Mouse (Mus musculus): Measurements from ENCODE around the gene Exosc3. TPM values are rescaled to one million over a fixed set of nuclear protein-coding genes. Genes with fewer than 3 reads are reported as not detected.
A peak's percentile ranks its signal among the peaks of the same experiment; 100 is the strongest.

The Exosc3 gene
- total RNA-seq, 2 experiments from 2014 or later = 15.3 to 15.7 TPM

DNA sequence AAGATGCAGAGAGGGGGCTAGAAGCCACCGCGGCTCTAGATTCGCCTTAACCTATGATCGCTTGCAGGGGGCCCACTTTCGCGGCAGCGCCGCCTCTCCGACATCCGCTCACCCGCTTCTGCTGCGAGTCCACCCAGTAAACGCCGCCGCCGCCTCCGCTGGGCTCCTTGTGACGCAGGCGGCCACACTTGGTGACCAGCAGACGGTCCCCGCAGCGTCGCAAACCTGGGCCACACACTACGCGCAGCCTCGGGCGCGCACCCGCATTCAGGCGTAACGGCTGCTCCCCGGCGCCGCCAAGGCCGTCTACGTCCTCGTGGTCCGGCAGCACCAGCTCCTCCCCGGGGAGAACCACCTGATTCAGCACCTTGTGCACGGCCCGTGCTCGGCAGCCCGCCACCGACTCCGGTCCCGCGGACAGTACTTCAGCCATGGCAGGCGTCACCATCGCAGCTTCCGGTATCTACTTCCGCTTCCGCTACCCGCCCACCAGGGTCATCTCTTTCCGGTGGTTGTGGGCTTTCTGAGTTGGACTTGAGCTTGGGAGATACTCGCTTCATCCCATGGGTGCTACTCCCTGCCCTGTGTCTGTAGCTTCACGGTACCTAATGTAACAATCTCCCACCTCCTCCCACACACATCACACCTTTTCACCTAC, 22.2 kb downstream of the Exosc3 start:
- TF ChIP-seq CTCF (conservative IDR thresholded peaks at IDR 0.05) = peak; percentile 52
- peak; percentile 81 to 85 for DNase-seq (ENCODE audit: low spot score in 2 of 2)
- peak overlapping the region; percentile 96 for H3K27ac ChIP-seq
- peak overlapping the region; percentile 87 for H3K4me3 ChIP-seq

DNA sequence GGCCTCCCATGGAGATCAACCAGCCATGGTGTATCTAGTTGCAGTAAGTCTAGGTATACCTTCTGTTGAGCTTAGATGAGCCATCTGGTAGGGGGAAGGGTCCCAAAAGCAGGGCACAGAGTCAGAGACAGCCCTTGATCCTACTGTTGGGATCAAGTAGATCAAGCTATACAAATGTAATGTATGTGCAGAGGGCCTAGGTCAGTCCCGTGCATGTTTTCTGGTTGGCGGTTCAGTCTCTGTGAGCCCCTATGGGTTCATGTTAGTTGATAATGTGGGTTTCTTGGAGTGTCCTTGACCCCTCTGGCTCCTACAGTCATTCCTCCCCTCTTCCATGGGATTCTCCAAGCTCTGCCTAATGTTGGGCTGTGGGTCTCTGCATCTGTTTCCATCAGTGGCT, 31.5 kb downstream of the Exosc3 start:
- Histone ChIP-seq H3K27ac (no peak overlapping the region), H3K4me3 (no peak overlapping the region)
- no peak for TF ChIP-seq CTCF (conservative IDR thresholded peaks at IDR 0.05)
- DNase-seq (ENCODE audit: low spot score in 2 of 2) = no peak

DNA sequence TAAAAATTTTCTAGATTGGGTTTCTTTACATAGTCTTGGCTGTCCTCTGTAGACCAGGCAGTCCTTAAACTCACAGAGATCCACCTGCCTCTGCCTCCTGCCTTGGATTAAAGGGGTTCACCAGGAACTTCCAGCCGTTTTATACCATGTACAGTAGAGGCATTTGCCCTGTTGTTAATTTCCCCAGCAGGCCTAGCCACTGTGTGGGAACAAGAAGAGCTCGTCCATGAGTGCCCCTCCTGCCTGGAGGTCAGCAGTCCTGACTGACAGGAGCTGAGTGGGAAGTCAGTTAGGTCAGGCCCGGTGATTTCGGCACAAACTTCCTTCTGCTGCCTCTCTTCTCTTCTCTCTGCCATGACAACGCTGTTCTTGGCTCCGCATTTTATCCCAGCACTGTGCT, 33.9 kb downstream of the Exosc3 start:
- Histone ChIP-seq H3K4me3 (no peak overlapping the region), H3K27ac (no peak overlapping the region)
- no peak for DNase-seq (ENCODE audit: low spot score in 2 of 2)
- TF ChIP-seq CTCF (conservative IDR thresholded peaks at IDR 0.05) = no peak

DNA sequence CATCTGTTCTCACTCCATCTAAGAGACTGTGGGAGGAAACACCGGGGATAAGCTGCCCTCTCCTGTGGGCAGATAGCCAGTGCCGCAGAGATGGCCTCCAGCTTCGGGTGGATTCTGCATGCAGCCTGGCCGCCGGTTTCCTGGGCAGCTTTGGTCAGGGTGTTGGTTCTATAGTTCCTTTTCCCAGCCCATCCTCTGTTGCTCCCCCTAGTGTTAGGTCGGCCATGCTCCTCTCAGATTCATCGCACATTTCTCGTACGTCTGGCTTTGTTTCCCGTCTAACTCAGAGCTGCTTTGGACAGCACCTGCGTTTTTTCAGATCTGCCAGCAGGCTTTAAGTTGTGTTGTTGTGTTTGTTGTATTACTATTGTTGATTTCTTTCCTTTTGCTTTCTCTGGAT, 34.5 kb downstream of the Exosc3 start:
- TF ChIP-seq CTCF (conservative IDR thresholded peaks at IDR 0.05) = peak; percentile 72
- Histone ChIP-seq H3K4me3 (no peak overlapping the region), H3K27ac (no peak overlapping the region)
- DNase-seq (ENCODE audit: low spot score in 2 of 2) = no peak

DNA sequence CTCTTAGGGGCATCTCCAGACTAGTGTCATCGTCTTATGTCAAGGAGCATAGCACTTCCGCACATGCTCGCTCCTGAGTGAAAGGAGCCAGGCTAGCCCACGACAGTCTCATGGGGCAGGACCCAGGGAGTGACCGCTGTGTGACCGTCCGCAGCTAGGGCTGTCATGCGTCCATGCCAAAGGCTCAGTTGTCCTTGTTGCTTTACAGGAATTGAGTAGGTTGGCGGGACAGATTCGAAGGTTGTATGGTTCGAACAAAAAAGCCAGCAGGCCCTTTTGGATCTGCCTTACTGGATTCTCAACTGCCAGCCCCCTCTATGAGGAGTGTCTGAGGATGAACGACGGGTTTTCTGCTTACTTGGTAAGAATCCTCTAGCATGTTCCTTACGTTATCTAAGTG, 37.0 kb downstream of the Exosc3 start:
- Histone ChIP-seq H3K27ac (no peak overlapping the region), H3K4me3 (no peak overlapping the region)
- no peak for TF ChIP-seq CTCF (conservative IDR thresholded peaks at IDR 0.05)
- DNase-seq (ENCODE audit: low spot score in 2 of 2) = no peak

DNA sequence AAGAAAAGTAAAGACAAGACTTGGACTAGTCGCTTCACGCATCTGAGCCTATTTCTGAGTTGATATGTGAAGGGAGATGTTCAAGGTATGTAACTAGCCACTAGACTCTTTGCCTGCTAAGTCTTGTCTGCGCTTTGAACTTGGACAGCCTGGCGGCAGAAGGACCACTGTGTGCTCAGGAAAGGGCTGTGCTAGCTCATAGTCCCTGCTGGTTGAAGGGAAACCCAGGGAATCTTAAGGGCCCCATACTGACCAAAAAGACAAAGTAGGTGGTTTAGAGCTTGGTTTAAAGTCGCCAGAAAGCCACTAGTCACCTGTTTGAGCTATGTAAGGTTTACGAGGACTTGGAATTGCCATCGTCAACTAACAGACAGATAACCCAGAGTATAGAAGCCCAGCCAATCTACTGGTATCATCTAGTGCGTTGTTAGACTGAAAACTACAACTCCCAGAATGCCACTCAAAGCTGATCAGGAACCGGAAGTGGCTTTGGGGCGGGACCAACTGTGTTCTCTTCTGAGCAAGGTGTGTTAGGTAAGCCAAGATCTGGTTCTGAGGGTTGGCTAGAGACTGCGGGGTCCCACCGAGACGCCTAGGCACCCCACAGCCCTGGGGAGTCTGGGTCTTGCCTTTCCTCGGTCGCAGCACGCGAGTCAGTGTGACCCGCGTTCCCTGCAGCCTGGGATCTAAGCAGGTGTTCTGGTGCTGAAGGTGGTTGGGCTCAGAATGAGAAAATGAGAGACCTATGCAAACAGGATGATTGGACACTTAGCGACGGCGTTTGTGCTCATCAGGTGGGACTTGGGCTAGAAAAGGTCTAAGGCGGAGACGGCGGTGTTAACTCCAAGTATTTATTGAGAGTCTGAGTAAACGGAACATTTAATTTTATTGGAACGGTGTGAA, 45.6 kb downstream of the Exosc3 start, which contains the start of gene Trmt10b:
Gene Trmt10b, plus strand, starts transcription at position 466 of the 903 bp plus-strand sequence.
- Histone ChIP-seq H3K4me3 (peak within 1 kb of the TSS; percentile 93), H3K27ac (peak within 1 kb of the TSS; percentile 84)
- DNase-seq (ENCODE audit: low spot score in 2 of 2) = peak; percentile 70 to 82
- no peak for TF ChIP-seq CTCF (conservative IDR thresholded peaks at IDR 0.05)

DNA sequence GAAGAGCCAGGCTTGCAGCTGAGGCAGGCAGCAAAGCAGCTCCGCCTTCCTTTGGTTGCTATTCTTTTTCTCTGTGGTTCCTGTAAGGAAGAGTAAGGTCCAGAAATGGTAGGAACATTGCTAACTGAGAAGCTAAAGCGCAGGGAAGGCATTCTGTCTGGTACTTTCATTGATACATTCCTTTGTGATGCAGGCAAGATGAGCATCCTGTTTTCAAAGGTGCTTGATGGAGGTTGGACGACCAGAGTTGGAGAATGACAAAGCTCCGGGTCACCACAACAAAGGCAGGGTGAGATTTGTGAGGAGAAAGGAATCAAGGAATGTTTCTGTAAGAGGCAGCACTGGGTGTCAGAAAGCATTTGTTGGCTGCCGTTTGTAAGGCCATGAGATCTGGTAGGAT, 54.6 kb downstream of the Exosc3 start:
- DNase-seq (ENCODE audit: low spot score in 2 of 2) = no peak
- no peak overlapping the region for H3K4me3 ChIP-seq
- TF ChIP-seq CTCF (conservative IDR thresholded peaks at IDR 0.05) = no peak
- no peak overlapping the region for H3K27ac ChIP-seq

DNA sequence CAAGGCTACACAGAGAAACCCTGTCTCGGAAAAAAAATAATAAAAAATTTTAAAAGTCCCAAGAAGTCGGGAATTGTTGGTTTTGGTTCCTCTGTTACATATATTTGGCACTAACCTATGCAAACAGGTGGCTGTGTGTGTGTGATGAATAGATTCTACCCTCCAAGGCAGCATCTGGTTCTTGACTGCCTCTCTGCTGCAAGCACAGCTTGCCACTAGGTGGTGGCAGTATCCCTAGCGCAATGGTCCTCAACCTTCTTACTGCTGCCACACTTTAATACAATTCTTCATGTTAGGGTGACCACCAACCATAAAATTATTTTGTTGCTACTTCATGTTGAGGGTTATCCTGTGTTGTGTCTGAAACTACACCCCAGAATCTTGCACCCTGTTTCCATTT, 56.2 kb downstream of the Exosc3 start:
- TF ChIP-seq CTCF (conservative IDR thresholded peaks at IDR 0.05) = peak; percentile 86
- no peak overlapping the region for H3K4me3 ChIP-seq
- no peak overlapping the region for H3K27ac ChIP-seq
- no peak for DNase-seq (ENCODE audit: low spot score in 2 of 2)

DNA sequence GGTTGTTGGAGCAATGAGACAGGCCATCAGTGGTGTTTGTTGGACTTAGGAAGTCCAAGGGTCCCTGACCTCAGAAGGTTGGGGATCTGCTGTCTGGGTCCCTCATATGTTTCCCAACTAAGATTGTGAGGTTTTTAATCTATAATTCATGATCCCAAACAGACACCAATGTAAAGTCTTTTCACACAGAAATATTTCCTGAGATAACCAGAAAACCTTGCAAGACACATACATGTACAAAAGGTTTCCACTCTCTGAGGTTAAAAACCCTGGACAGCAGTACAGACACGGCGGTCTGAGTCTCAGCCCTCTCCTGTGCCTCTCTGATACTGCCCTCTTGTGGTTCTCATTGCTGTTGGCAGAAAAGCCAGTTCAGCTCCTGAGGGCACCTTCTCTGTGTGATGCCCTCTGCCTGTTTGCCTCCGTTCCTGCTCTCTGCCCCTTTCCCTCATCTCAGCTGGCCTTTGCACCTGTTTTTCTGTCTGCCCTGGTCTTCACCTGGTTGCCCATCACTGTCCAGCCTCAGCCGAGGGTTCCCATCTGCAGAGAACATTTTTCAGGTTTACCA, 62.5 kb downstream of the Exosc3 start:
- peak; percentile 57 to 75 for DNase-seq (ENCODE audit: low spot score in 2 of 2)

DNA sequence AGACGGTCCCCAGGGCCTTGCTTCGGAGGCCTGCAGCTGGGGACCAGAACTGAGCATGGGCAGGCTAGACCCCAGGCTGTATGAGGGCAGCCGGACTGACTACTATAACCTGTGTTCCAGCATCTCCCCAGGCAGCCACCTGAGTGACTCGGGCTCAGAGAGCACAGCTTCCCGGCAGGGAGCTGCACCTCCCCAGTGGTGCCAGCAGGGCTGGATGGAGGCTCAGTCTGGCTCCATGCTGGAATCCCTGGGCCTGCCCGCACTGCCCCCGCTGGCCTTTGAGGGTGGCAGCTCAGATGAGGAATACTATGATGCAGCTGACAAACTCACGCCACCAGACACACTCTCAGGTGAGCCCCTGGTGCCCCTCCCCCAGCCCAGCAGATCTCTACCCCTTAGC, 63.2 kb downstream of the Exosc3 start:
- Histone ChIP-seq H3K27ac (no peak overlapping the region), H3K4me3 (no peak overlapping the region)
- peak; percentile 47 for TF ChIP-seq CTCF (conservative IDR thresholded peaks at IDR 0.05)
- no peak for DNase-seq (ENCODE audit: low spot score in 2 of 2)

More for the DNA sequence above, 62.5 kb downstream of the Exosc3 start:
- TF ChIP-seq CTCF (conservative IDR thresholded peaks at IDR 0.05) = peak; percentile 98
- no peak overlapping the region for H3K27ac ChIP-seq
- no peak overlapping the region for H3K4me3 ChIP-seq

DNA sequence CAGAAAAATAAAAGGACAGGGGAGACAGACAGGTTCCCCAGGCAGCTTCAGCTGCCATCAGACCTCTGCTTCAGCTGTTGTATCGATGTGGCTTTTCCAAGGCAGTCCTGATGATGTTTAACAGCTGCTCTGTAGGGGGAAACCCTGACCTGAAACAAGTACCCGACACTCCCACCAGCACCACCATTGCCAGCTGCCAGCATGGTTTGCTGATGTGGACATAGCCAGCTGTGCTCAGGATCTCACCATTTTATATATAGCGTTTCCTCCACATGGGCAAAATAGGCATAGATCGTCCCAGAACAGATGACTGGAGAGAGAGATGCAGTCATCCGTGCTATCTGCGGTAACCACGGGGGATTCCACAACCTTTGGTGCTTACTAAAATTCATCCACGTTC, 66.8 kb downstream of the Exosc3 start:
- no peak for TF ChIP-seq CTCF (conservative IDR thresholded peaks at IDR 0.05)
- Histone ChIP-seq H3K27ac (no peak overlapping the region), H3K4me3 (no peak overlapping the region)
- DNase-seq (ENCODE audit: low spot score in 2 of 2) = no peak

DNA sequence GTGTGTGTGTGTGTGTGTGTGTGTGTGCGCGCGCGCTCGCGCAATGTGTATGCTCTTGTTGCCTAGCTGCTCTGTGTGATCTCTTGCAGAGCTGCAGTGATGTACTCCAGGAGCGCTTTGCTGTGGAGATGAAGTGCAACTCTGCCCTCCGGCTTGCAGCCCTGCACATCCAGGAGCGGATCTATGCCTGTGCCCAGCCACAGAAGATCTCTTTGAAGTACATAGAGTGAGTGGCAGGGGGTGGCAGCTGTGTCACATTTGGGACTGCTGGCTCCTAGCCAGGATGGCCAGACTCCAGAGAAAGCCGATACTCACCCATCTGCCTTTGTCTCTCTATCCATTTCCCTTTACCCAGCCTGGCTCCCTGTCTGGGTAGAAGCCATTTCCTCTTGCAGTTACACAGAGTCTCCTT, 71.5 kb downstream of the Exosc3 start:
- Histone ChIP-seq H3K27ac (peak overlapping the region; percentile 32; the same call in 1 of the 2 replicates), H3K4me3 (no peak overlapping the region)
- TF ChIP-seq CTCF (conservative IDR thresholded peaks at IDR 0.05) = no peak
- DNase-seq (ENCODE audit: low spot score in 2 of 2) = peak; percentile 53 to 69

DNA sequence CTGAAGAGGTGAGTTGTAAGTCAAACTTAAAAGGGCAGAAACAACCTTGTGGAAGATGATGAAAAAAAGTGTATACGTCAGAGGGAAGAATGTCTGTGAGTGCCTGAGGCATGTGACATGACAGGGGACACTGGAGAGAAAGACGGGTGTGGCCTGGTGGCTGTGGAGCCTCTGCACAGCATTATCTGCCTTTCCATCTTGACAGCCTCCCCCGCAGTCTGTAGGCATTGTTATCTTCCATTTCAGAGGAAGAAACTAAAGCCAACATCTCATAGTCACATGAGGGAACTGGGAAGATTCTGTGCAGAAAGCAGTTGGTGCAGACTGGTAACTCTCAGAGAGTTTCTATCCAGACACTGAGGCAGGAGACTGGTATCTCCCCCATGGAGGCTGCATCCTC, 74.6 kb downstream of the Exosc3 start:
- no peak for DNase-seq (ENCODE audit: low spot score in 2 of 2)
- Histone ChIP-seq H3K4me3 (no peak overlapping the region), H3K27ac (no peak overlapping the region)
- TF ChIP-seq CTCF (conservative IDR thresholded peaks at IDR 0.05) = no peak

Other genes starting within 250 kb of the Exosc3 start
- gene Tomm5, start 234.6 kb downstream of the Exosc3 start, total RNA-seq (2021) = 10 to 100 TPM; 58.4 to 67.6 TPM
- 10 to 100 TPM; 15.7 to 16.4 TPM for gene Frmpd1, start 157.9 kb downstream of the Exosc3 start, total RNA-seq (2021)
- 10 to 100 TPM; 13.8 to 16.1 TPM for gene Trmt10b, start 45.6 kb downstream of the Exosc3 start, total RNA-seq (2021)
- 10 to 100 TPM; 16.1 to 16.9 TPM for gene Dcaf10, start 631 bp downstream of the Exosc3 start, total RNA-seq (2021)
- gene Slc25a51, start 66.0 kb upstream of the Exosc3 start, total RNA-seq (2021) = 100 to 1,000 TPM; 141 to 144 TPM
- gene Shb, start 189.7 kb upstream of the Exosc3 start, total RNA-seq (2021) = 10 to 100 TPM; 14.1 to 18.8 TPM